Mouse (Mus musculus) mouse embryonic stem cell (cell line): ENCODE results near the gene Vmn1r170.
"Not testable (repeated sequence)": the region's sequence is repeated elsewhere in the genome, so short reads cannot be mapped to it uniquely, and the experiment has no call there.

Experiments used
- in situ Hi-C, 2 experiments: fragments of 300-500 bp; cut with MboI; formaldehyde crosslinking; loops; 1 replicate in 1 of 2; 3 replicates in 1 of 2; pipeline ENCODE4 v1.14.3; 2019 to 2020; ENCODE audit warnings: low sequenced_read_pairs in 2 of 2, low pct_unique_long_range_greater_than_20kb in 1 of 2, mixed read lengths in 1 of 2; ENCODE audit not compliant: unreplicated experiment in 1 of 2

Gene Vmn1r170

GRCm38 (mm10) chr7:23605875-23606274 lies at the start of gene Vmn1r170:
Gene Vmn1r170, plus strand, starts transcription at chr7:23606175.
- in situ Hi-C loops, result not testable (repeated sequence)

GRCm38 (mm10) chr7:23575226-23575625 lies 30.7 kb upstream of the Vmn1r170 start, which contains the start of gene Vmn1r169:
Gene Vmn1r169, plus strand, starts transcription at chr7:23575526.
- in situ Hi-C loops, result not testable (repeated sequence)

- in situ Hi-C loops, result no loop called here
Measured at GRCm38 (mm10) chr7:23630422-23630821, 24.4 kb downstream of the Vmn1r170 start, which contains the start of gene Vmn1r171. Gene Vmn1r171, plus strand, starts transcription at chr7:23630722.
